In genomic region chr11:29538201-29538600, GRCm38 (mm10) we compare ENCODE assay signal across 1 mouse cellular context.
TF ChIP-seq lines count a peak whose summit lies in the region.

No protein-coding gene starts in this region.

TF ChIP-seq in MEL, 35 proteins besides CTCF, POLR2A, EP300 and RAD21 (continued from another document):
- no peak for TF ChIP-seq USF1 (IDR thresholded peaks at IDR 0.05; ENCODE audit: low read depth, low read length)
- TF ChIP-seq CHD1 (IDR thresholded peaks at IDR 0.05; ENCODE audit: low read depth, low read length) = no peak
- no peak for TF ChIP-seq SMC3 (IDR thresholded peaks at IDR 0.05; ENCODE audit: low read depth, low read length)
- TF ChIP-seq ZKSCAN1 (IDR thresholded peaks at IDR 0.05; ENCODE audit: low read depth, low read length) = no peak
- TF ChIP-seq TBP (IDR thresholded peaks at IDR 0.05; ENCODE audit: low read depth, low read length) = no peak
- no peak for TF ChIP-seq UBTF (IDR thresholded peaks at IDR 0.05; ENCODE audit: borderline replicate concordance, insufficient read depth, low read depth, low read length)
- peak; percentile 57; the same call in 1 of the 2 replicates for TF ChIP-seq GATA1 (IDR thresholded peaks at IDR 0.05; ENCODE audit: low read depth, low read length)
- TF ChIP-seq JUND (IDR thresholded peaks at IDR 0.05; ENCODE audit: low read depth, low read length) = no peak
- no peak for TF ChIP-seq ELF1 (IDR thresholded peaks at IDR 0.05; ENCODE audit: low read depth, low read length)
- TF ChIP-seq TCF12 (IDR thresholded peaks at IDR 0.05; ENCODE audit: low read depth, low read length) = peak; percentile 57; the same call in 1 of the 2 replicates
- TF ChIP-seq E2F4 (IDR thresholded peaks at IDR 0.05; ENCODE audit: borderline replicate concordance, low read depth, low read length) = no peak
- TF ChIP-seq POLR2AphosphoS5 (IDR thresholded peaks at IDR 0.05; ENCODE audit: borderline replicate concordance, low read depth, low read length) = no peak
TF ChIP-seq in MEL: peak in this region for 11.
